Mouse (Mus musculus): ENCODE results near the gene Prrt1.
A peak's percentile ranks its signal among the peaks of the same experiment; 100 is the strongest.

The Prrt1 gene

DNA sequence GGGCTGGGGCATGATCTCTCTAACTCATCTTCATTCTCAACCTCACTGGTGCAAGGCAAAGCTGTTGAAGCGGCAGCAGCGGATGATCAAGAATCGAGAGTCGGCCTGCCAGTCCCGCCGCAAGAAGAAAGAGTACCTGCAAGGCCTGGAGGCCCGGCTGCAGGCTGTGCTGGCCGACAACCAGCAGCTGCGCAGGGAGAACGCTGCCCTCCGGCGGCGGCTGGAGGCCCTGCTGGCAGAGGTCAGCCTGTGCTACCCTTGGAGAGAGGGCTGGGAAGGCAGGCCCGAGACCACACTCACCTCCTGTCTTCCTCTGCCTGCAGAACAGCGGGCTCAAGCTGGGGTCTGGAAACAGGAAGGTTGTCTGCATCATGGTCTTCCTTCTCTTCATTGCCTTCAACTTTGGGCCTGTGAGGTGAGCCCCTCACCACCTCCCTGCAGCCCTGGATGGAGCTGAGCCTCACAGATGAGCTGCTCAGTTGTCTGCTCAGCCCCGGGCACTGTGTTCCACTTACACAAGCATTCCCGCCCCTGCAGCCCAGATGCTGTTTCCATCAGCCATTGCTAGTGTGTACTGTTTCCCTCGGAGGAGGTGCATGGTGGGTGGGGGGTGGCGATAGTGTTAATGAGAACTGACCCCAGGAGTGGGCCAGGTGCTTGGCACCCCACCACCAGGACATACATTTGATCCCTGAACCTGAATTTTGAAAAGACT, 22.3 kb downstream of the Prrt1 start:
- DNase-seq: no peak

DNA sequence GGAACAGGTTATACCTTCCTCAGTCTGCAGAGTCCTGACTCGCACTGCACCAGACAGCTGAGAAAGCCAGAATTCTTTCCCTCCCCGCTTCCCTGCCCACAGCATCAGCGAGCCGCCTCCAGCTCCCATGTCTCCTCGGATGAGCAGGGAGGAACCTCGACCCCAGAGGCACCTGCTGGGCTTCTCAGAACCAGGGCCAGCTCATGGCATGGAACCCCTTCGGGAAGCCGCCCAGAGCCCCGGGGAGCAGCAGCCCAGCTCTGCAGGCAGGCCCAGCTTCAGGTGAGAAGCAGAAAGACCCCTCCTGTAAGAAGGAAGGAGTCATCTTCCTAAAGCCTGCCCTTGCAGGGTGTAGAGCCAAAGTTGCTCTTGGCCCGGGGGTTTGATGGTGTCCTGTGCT, 23.2 kb downstream of the Prrt1 start:
- no peak for DNase-seq

DNA sequence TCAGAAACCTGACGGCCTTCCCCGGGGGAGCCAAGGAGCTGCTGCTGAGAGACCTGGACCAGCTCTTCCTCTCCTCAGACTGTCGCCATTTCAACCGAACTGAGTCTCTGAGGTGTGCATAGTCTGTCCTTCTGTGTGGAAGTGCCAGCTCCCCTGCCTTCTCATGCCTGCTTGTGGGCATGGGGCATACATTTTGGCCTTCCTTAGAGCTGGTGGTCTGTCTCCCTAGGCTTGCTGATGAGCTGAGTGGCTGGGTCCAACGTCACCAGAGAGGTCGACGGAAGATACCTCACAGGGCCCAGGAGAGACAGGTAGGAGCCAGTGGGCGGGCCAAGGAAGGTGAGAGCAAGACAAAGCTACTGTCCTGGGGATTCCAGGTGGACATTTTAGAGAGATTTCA, 23.7 kb downstream of the Prrt1 start:
- no peak for DNase-seq

- no peak for DNase-seq
These were observed 24.5 kb downstream of the Prrt1 start for GRCm38 (mm10) chr17:34653746-34654285.

GRCm38 (mm10) chr17:34654392-34654791, 25.1 kb downstream of the Prrt1 start:
- no peak for DNase-seq

DNA sequence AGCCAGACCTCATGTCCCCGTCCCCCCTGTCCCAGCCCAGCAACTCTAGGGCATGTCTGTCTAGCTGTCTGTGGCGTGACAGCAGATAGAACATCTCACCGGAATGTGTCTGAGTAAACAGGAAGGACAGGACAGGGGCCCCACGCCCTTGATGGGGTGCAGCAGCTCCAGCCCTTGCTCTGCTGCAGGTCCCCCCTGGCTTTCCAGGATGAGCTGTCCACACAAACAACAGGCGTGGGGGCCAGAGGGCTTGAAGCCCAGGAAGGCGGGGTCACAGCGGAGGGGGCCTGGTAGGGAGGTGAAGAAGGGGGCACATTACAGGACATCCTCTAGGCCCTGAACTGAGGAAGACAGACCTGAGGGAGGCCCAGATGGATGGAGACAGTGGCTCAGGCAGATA, 25.8 kb downstream of the Prrt1 start:
- no peak for DNase-seq

GRCm38 (mm10) chr17:34655581-34655991, 26.3 kb downstream of the Prrt1 start:
- peak; percentile 63 for DNase-seq

DNA sequence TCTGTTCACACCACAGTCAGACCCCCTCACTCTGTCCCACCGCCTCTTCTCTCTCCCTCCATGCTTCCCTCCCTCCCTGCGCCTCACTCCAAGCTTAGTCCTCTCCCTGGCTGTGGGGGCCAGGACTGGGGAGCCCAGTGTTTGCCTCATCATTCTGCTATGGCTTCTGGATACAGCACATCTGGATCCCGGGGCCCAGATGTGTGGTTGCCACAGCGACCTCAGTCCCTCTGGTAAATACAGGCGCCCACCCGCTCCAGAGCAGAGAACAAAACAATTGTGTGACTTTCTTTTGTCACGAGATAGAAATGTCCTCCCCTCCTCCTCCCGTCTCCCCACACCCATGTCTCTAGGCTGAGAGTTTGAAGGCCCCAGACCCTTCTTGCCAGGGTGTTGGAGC, 27.3 kb downstream of the Prrt1 start:
- DNase-seq: no peak

- no peak for DNase-seq
These were observed 27.9 kb downstream of the Prrt1 start for GRCm38 (mm10) chr17:34657271-34657670.

- DNase-seq: no peak
These were observed 28.8 kb downstream of the Prrt1 start for GRCm38 (mm10) chr17:34658145-34658544.

GRCm38 (mm10) chr17:34658591-34658990, 29.3 kb downstream of the Prrt1 start:
- DNase-seq: no peak

DNA sequence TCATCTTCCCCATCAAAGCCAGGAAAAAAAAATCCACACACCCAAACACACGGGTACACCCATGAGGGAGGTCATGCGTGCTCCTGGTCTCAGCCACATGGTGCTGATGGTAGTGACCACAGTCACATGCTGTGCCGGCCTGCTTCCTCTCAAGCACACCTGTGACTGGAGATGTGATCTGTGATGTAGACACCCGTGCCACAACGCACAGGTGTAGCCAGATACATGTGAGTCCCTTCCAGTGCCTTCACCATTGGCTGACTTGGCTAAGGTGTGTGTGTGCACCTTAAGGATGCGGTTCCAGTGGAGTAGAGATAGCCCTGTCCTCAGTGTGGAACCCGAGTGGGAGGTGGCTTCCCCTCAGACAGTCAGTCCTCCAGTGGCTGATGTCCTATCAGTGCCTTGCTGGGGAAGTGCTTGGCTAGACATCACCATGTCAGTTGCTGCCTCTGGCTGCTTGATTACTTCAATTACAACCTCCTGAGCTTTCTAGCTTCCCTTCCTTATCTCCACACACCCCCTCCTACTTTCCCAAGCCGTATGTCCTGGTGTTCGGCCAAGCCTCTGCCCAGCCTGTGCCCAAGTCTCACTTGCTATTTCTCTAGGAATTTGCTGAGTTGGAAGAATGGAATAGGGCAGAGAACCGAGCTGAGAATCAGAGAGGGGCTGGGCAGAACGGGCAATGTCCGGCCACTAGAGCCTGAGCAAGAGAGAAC, 30.0 kb downstream of the Prrt1 start:
- no peak for DNase-seq

GRCm38 (mm10) chr17:34659897-34660214, 30.5 kb downstream of the Prrt1 start:
- no peak for DNase-seq

GRCm38 (mm10) chr17:34660259-34660820, 31.0 kb downstream of the Prrt1 start:
- no peak for DNase-seq

GRCm38 (mm10) chr17:34661121-34661591, 31.8 kb downstream of the Prrt1 start:
- DNase-seq: no peak

GRCm38 (mm10) chr17:34662468-34662867, 33.1 kb downstream of the Prrt1 start:
- no peak for DNase-seq

DNA sequence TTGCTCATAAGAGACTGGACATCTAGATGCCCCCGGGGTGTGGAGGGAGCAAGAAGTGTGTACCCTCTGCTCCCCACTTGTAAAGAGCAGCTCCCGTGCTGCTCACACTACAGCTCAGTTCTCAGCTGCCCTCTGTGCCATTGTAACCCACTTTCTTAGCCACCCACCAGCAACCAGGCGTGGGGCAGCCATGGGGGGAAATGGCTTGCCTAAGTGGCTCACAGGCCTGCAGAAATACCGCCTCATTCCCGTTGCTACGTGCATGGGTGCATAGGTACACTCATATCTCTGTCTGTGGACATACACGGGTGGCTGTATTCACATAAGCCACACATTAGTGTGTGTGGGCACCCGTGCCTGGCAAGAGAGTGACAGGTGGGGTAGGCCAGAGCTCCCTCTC, 33.6 kb downstream of the Prrt1 start:
- DNase-seq: no peak

DNA sequence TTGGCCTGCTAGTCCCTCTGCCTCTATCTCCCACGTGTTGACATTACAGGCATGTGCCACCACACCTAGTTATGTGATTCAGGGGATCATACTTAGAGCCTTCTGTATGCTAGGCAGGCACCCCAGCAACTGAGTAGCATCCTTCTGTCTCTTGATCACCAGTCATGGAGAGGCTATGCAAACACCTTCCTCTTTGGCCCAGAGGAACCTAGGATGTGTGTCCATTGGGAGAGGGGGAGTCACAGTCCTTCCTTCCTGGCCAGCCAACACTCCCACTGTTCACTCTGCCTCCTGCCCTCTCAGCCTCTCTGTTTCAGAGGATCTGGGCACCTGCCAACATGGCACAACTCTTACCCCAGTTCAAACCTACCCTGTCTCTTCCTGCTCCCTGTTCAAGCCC, 34.2 kb downstream of the Prrt1 start:
- DNase-seq: no peak

DNA sequence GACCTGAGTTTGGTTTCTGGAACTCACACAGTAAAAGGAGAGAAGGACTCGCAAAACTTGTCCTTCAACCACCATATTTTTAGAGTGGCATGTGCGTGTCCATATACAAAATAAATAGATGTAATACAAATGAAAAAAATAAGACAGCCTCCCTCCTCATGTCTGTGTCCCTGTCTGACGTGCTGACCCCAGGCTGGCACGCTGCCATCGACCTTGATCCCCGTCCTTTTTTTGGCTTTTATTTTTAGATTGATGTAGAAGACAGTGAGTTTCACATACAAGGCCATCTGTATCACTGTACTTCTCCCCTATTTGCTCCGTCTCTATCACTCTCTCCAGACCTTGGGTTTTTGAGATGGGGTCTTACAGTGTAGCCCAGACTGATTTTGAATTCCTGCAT, 35.1 kb downstream of the Prrt1 start:
- DNase-seq: no peak

DNA sequence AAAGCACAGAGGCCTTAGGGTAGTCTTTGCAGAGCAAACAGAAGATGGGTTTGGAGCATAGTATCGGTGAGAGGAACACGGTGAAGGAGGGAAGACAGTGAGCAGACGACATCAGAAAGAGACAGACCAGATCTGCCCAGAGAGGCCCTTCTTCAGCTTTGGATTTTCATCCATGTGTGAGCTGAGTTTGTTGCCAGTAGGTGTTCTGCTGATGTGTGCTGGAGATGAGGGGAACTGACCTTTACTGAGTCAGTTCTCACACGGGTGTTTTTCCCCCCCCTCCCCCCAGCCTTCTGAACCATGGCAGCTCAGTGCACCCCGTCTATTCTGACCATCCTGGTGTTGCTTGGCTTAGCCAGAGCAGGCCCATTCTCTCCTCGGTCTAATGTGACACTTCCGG, 40.9 kb downstream of the Prrt1 start, which contains the start of gene Tnxb:
Tnxb (plus strand) TSS at position 301 of the 400 bp plus-strand sequence.
- no peak for DNase-seq

DNA sequence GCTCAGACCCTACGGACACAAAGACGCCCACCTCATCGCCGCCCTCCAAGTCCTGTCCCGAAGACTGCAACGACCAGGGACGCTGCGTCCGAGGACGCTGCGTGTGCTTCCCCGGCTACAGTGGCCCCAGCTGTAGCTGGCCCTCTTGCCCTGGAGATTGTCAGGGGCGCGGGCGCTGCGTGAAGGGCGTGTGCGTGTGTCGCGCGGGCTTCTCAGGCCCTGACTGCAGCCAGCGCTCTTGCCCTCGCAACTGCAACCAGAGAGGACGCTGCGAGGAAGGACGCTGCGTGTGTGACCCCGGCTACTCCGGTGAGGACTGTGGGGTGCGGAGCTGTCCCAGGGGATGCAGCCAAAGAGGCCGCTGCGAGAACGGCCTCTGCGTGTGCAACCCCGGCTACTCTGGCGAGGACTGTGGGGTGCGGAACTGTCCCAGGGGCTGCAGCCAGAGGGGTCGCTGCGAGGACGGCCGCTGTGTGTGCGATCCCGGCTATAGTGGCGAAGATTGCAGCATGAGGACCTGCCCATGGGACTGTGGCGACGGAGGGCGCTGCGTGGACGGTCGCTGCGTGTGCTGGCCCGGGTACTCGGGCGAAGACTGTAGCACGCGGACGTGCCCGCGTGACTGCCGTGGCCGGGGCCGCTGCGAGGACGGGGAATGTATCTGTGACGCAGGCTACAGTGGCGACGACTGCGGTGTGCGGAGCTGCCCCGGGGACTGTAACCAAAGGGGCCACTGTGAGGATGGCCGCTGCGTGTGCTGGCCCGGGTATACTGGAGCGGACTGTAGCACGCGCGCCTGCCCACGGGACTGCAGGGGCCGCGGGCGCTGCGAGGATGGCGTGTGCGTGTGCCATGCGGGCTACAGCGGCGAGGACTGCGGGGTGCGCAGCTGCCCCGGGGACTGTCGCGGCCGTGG, 42.1 kb downstream of the Prrt1 start:
- no peak for DNase-seq

DNA sequence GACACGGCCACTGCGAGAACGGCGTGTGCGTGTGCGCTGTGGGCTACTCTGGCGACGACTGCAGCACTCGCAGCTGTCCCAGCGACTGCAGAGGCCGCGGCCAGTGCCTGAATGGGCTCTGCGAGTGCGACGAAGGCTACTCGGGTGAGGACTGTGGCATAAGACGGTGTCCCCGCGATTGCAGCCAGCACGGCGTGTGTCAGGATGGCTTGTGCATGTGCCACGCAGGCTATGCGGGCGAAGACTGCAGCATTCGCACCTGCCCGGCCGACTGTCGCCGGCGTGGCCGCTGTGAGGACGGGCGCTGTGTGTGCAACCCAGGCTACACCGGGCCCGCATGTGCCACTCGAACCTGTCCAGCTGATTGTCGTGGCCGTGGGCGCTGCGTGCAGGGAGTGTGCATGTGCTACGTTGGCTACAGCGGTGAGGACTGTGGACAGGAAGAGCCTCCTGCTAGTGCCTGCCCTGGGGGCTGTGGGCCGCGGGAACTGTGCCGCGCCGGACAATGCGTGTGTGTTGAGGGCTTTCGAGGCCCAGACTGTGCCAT, 43.0 kb downstream of the Prrt1 start:
- no peak for DNase-seq

GRCm38 (mm10) chr17:34673139-34673538, 43.8 kb downstream of the Prrt1 start:
- DNase-seq: no peak
